Mouse (Mus musculus): Measurements from ENCODE around the gene Mmrn2. TPM values are rescaled to one million over a fixed set of nuclear protein-coding genes. Genes with fewer than 3 reads are reported as not detected.
"Not testable (repeated sequence)": the region's sequence is repeated elsewhere in the genome, so short reads cannot be mapped to it uniquely, and the experiment has no call there.

Gene Mmrn2
- polyA plus RNA-seq, 1 experiment from 2014 or later = 5.7 TPM

DNA sequence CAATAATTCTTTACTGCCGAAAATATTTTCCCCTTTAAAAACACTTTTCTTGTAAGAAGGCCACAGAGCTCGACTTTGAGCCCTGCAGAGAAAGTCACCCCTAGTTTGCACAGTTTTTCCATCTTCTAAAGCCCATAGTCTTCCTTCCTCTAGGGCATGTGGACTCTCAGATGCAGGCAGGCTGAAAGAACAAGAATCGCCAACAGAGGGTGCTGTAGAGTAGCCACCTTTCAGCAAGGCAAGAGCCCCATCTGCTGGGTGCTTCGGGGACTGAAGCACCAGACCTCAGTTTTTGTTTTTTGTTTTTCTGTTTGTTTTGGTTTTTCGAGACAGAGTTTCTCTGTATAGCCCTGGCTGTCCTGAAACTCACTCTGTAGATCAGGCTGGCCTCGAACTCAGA, 25.9 kb downstream of the Mmrn2 start:
- no peak overlapping the region for H3K9ac ChIP-seq (ENCODE audit: low read depth, low read length)
- H3K27me3 ChIP-seq (replicated peaks; ENCODE audit: control insufficient read depth, insufficient read depth, low read length) = no peaks in the 10 kb centered on the region
- no peak; the same call in 1 of the 2 replicates for ATAC-seq
- WGBS = 59% methylated on average over 6 of the region's 6 CpGs
- H3K4me3 ChIP-seq (ENCODE audit: low read depth, low read length) = no peak overlapping the region
- H3K4me1 ChIP-seq (replicated peaks; ENCODE audit: control insufficient read depth, insufficient read depth, low read length) = no peaks in the 10 kb centered on the region
- no peaks in the 10 kb centered on the region for H3K9me3 ChIP-seq (ENCODE audit: control insufficient read depth)
- H3K36me3 ChIP-seq (ENCODE audit: control insufficient read depth, insufficient read depth) = peaks cover 19% of the 10 kb centered on the region
- peak; percentile 99 for TF ChIP-seq CTCF (IDR thresholded peaks at IDR 0.05; ENCODE audit: low read depth)
- no peak overlapping the region for H3K4me2 ChIP-seq (replicated peaks; ENCODE audit: low read depth)
- no peak overlapping the region for H3K27ac ChIP-seq (ENCODE audit: low read depth, low read length)

DNA sequence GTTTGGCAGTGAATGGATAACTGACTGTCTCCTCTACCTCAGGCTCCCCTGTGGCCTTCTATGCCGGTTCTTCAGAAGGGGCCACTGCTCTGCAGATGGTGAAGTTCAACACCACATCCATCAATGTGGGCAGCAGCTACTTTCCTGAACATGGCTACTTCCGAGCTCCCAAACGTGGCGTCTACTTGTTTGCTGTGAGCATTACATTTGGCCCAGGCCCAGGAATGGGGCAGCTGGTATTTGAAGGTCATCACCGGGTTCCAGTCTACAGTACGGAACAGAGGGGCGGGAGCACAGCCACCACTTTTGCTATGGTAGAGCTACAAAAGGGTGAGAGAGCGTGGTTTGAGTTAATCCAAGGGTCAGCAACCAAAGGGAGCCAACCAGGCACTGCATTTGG, 27.6 kb downstream of the Mmrn2 start:
- H3K27ac ChIP-seq (ENCODE audit: low read depth, low read length) = no peak overlapping the region
- WGBS = 67% methylated on average over 8 of the region's 8 CpGs
- H3K27me3 ChIP-seq (replicated peaks; ENCODE audit: control insufficient read depth, insufficient read depth, low read length) = no peaks in the 10 kb centered on the region
- H3K9ac ChIP-seq (ENCODE audit: low read depth, low read length) = no peak overlapping the region
- no peak overlapping the region for H3K4me2 ChIP-seq (replicated peaks; ENCODE audit: low read depth)
- no peak overlapping the region for H3K4me3 ChIP-seq (ENCODE audit: low read depth, low read length)
- H3K9me3 ChIP-seq (ENCODE audit: control insufficient read depth) = no peaks in the 10 kb centered on the region
- TF ChIP-seq CTCF (IDR thresholded peaks at IDR 0.05; ENCODE audit: low read depth) = no peak
- H3K4me1 ChIP-seq (replicated peaks; ENCODE audit: control insufficient read depth, insufficient read depth, low read length) = no peaks in the 10 kb centered on the region
- ATAC-seq = no peak
- H3K36me3 ChIP-seq (ENCODE audit: control insufficient read depth, insufficient read depth) = peaks cover 33% of the 10 kb centered on the region

DNA sequence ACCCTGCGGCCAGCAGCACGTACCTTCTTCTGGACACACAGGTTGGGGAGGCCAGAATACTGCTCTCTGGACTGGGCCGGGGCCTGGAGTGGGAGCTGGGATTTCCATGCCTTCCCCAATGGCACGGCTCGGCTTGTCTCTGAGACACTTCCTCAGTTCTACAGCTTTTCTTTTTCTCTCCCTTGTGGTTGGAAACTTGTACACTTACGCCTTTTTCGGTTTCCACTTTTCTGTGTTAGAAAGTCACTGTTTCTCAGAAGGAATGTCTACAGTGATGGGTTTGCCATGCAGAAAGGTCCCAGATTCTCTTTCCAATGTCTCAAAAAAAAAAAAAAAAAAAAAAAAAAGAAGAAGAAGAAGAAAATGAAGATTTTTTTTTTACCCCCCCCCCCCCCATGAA, 28.2 kb downstream of the Mmrn2 start:
- 99% methylated on average over 7 of the region's 7 CpGs for WGBS
- Histone ChIP-seq H3K27ac (ENCODE audit: low read depth, low read length) (no peak overlapping the region), H3K9ac (ENCODE audit: low read depth, low read length) (no peak overlapping the region), H3K9me3 (ENCODE audit: control insufficient read depth) (no peaks in the 10 kb centered on the region), H3K4me3 (ENCODE audit: low read depth, low read length) (no peak overlapping the region), H3K4me1 (replicated peaks; ENCODE audit: control insufficient read depth, insufficient read depth, low read length) (no peaks in the 10 kb centered on the region), H3K27me3 (replicated peaks; ENCODE audit: control insufficient read depth, insufficient read depth, low read length) (no peaks in the 10 kb centered on the region), H3K4me2 (replicated peaks; ENCODE audit: low read depth) (no peak overlapping the region), H3K36me3 (ENCODE audit: control insufficient read depth, insufficient read depth) (peaks cover 33% of the 10 kb centered on the region)
- TF ChIP-seq CTCF (IDR thresholded peaks at IDR 0.05; ENCODE audit: low read depth) = no peak
- ATAC-seq = no peak

DNA sequence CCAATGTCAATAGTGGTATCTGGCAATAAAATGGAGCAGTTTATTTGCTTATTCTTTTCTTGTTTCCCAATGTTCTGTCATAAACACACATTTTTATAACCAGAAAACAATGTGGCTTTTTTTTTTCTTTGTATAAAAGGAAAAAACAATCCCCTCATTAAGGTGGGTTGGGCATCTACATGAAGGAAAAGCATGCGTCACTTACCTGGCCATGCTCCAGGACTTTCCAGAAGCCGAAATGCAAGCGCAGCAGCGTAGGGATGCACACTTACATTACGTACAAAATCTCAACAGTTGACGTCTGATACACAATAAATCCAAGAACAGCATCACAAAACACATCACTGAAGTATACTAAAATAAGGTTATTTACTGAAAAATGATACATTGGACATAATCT, 35.5 kb downstream of the Mmrn2 start:
- Histone ChIP-seq H3K27ac (ENCODE audit: low read depth, low read length) (no peak overlapping the region), H3K36me3 (ENCODE audit: control insufficient read depth, insufficient read depth) (peaks cover 53% of the 10 kb centered on the region), H3K9ac (ENCODE audit: low read depth, low read length) (no peak overlapping the region), H3K4me1 (replicated peaks; ENCODE audit: control insufficient read depth, insufficient read depth, low read length) (no peaks in the 10 kb centered on the region), H3K9me3 (ENCODE audit: control insufficient read depth) (no peaks in the 10 kb centered on the region), H3K27me3 (replicated peaks; ENCODE audit: control insufficient read depth, insufficient read depth, low read length) (no peaks in the 10 kb centered on the region), H3K4me3 (ENCODE audit: low read depth, low read length) (no peak overlapping the region), H3K4me2 (replicated peaks; ENCODE audit: low read depth) (no peak overlapping the region)
- TF ChIP-seq CTCF (IDR thresholded peaks at IDR 0.05; ENCODE audit: low read depth) = no peak
- no peak for ATAC-seq
- 95% methylated on average over 6 of the region's 6 CpGs for WGBS

DNA sequence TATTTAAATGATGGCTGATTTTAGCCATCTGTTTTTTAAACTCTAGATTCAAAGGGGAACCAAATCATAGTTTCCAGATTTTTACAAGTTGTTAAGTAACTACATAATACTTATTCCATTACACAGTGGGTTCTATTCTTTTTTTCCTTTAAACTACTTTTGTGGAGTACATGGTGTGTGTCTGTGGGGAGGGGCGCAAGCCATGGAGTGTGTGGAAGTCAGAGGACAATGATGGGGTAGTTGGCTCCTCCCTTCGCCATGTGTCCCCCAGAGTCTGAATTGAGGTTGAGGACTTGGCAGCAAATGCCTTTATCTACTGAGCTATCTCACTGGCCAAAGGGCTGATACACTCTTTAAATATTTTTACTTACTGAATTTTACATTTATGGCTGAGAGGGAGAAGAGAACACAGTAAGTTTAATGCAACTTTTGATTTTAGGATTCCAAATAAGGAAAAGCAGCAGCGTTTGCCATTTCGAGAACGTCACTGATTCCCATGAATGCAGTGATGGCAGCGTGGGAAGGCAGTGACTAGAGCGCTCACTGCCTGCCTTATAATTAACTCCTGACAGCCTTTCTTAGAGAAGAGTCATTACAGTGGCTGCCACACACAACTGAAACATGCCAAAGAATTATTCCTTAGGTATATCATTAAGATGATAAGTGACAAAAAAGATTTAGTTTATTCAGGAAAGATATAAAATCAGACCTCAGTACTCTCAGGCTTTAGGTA, 37.1 kb downstream of the Mmrn2 start:
- Histone ChIP-seq H3K4me1 (replicated peaks; ENCODE audit: control insufficient read depth, insufficient read depth, low read length) (no peaks in the 10 kb centered on the region), H3K4me3 (ENCODE audit: low read depth, low read length) (no peak overlapping the region), H3K9me3 (ENCODE audit: control insufficient read depth) (no peaks in the 10 kb centered on the region), H3K9ac (ENCODE audit: low read depth, low read length) (no peak overlapping the region), H3K4me2 (replicated peaks; ENCODE audit: low read depth) (no peak overlapping the region), H3K36me3 (ENCODE audit: control insufficient read depth, insufficient read depth) (peaks cover 39% of the 10 kb centered on the region), H3K27ac (ENCODE audit: low read depth, low read length) (no peak overlapping the region), H3K27me3 (replicated peaks; ENCODE audit: control insufficient read depth, insufficient read depth, low read length) (no peaks in the 10 kb centered on the region)
- no peak for TF ChIP-seq CTCF (IDR thresholded peaks at IDR 0.05; ENCODE audit: low read depth)
- no peak for ATAC-seq
- 94% methylated on average over 7 of the region's 7 CpGs for WGBS

DNA sequence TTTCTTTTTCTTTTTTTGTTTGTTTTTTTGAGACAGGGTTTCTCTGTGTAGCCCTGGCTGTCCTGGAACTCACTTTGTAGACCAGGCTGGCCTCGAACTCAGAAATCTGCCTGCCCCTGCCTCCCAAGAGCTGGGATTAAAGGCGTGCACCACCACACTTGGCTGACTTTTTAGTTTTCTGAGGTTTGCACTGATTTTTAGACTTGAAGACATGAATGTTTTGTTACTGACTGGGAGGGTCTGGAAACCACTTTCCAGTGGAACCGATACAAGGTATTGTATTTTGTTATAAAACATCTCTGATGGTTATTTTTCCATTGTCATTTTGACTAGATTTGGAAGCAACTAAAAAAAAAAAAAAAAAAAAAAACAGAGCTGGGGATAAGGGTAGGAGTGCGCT, 41.7 kb downstream of the Mmrn2 start:
- H3K9me3 ChIP-seq (ENCODE audit: control insufficient read depth); H3K4me1 ChIP-seq (replicated peaks; ENCODE audit: control insufficient read depth, insufficient read depth, low read length): not testable (repeated sequence)
- WGBS = 95% methylated on average over 4 of the region's 4 CpGs

More for the DNA sequence above, 41.7 kb downstream of the Mmrn2 start:
- H3K27ac ChIP-seq (ENCODE audit: low read depth, low read length); H3K9ac ChIP-seq (ENCODE audit: low read depth, low read length); H3K4me3 ChIP-seq (ENCODE audit: low read depth, low read length); H3K27me3 ChIP-seq (replicated peaks; ENCODE audit: control insufficient read depth, insufficient read depth, low read length); H3K4me2 ChIP-seq (replicated peaks; ENCODE audit: low read depth); ATAC-seq: not testable (repeated sequence)
- H3K36me3 ChIP-seq (ENCODE audit: control insufficient read depth, insufficient read depth) = peaks cover 54% of the 10 kb centered on the region
